Mouse (Mus musculus) hindbrain, embryonic 16.5 days (tissue): Measurements from ENCODE around the gene Antxr1. TPM values are rescaled to one million over a fixed set of nuclear protein-coding genes. Genes with fewer than 3 reads are reported as not detected.

Experiments used
- ATAC-seq: fragments of 200-750 bp; cut with Nextera tagmentation; 2 replicates; pipeline ENCODE4 v1.8.0; 2017; ENCODE audit warnings: moderate TSS enrichment, moderate library complexity
- H3K27ac ChIP-seq: fragments of 300-500 bp; sonication (generic); 2 replicates; pipeline ENCODE4 v1.5.1; 2014; ENCODE audit warnings: low read depth, mild to moderate bottlenecking, control low read depth, low read length, moderate library complexity
- H3K27me3 ChIP-seq: fragments of 300-500 bp; sonication (generic); replicated peaks from 2 replicates; pipeline ENCODE4 v1.6.1; 2014; ENCODE audit warnings: low read length; ENCODE audit not compliant: control insufficient read depth, insufficient read depth
- H3K36me3 ChIP-seq: fragments of 300-500 bp; sonication (generic); 2 replicates; pipeline ENCODE4 v1.6.1; 2014; ENCODE audit warnings: mild to moderate bottlenecking, low read length, moderate library complexity, mixed read lengths; ENCODE audit not compliant: control insufficient read depth, insufficient read depth
- H3K4me1 ChIP-seq: fragments of 300-500 bp; sonication (generic); 2 replicates; pipeline ENCODE4 v1.6.1; 2014; ENCODE audit warnings: low read depth, low read length; ENCODE audit not compliant: control insufficient read depth, insufficient read depth
- H3K4me2 ChIP-seq: fragments of 300-500 bp; sonication (generic); 2 replicates; pipeline ENCODE4 v1.6.1; 2014; ENCODE audit warnings: mild to moderate bottlenecking, low read length, control low read depth, moderate library complexity
- H3K4me3 ChIP-seq: fragments of 300-500 bp; sonication (generic); 2 replicates; pipeline ENCODE4 v1.5.1; 2014; ENCODE audit warnings: mild to moderate bottlenecking, low read length, control low read depth, moderate library complexity
- H3K9ac ChIP-seq: fragments of 300-500 bp; sonication (generic); 2 replicates; pipeline ENCODE4 v1.6.1; 2014; ENCODE audit warnings: low read depth, mild to moderate bottlenecking, control low read depth, low read length, moderate library complexity
- H3K9me3 ChIP-seq: fragments of 300-500 bp; sonication (generic); 2 replicates; pipeline ENCODE4 v1.6.1; 2014; ENCODE audit warnings: mild to moderate bottlenecking, low read length, moderate library complexity; ENCODE audit not compliant: control insufficient read depth
- WGBS: fragments of 180-500 bp; shearing (Covaris S2); extraction: QIAGEN DNeasy Blood & Tissue Kit; methylation state at CpG from one replicate; pipeline ENCODE4 v1.1.7; 2014; 5-methylcytosine and 5-hydroxymethylcytosine counted together
- polyA plus RNA-seq: library from polyadenylated mRNA; unstranded; fragments of >200 nt; fragmentation: Nextera tagmentation; extraction: Ambion mirVana; gene quantifications from 2 replicates; pipeline ENCODE4 v1.2.1, GENCODE M21; 2015

The Antxr1 gene
- polyA plus RNA-seq, 1 experiment from 2014 or later, result 5.3 TPM

GRCm38 (mm10) chr6:87244117-87245100 lies 91.2 kb downstream of the Antxr1 start:
- Histone ChIP-seq H3K4me3 (no peak overlapping the region), H3K9me3 (no peaks in the 10 kb centered on the region), H3K36me3 (no peaks in the 10 kb centered on the region), H3K9ac (no peak overlapping the region), H3K4me1 (no peaks in the 10 kb centered on the region), H3K27ac (no peak overlapping the region), H3K4me2 (no peak overlapping the region), H3K27me3 (no peaks in the 10 kb centered on the region)
- WGBS, result 62% methylated on average over 9 of the region's 9 CpGs
- ATAC-seq, result no peak

GRCm38 (mm10) chr6:87237260-87237659 lies 98.4 kb downstream of the Antxr1 start:
- H3K9me3 ChIP-seq, result no peaks in the 10 kb centered on the region
- no peak overlapping the region for H3K27ac ChIP-seq
- no peak for ATAC-seq
- no peak overlapping the region for H3K4me2 ChIP-seq
- H3K9ac ChIP-seq, result no peak overlapping the region
- H3K27me3 ChIP-seq, result no peaks in the 10 kb centered on the region
- WGBS, result 80% methylated on average over 4 of the region's 4 CpGs
- H3K4me1 ChIP-seq, result no peaks in the 10 kb centered on the region
- H3K36me3 ChIP-seq, result no peaks in the 10 kb centered on the region
- no peak overlapping the region for H3K4me3 ChIP-seq

GRCm38 (mm10) chr6:87236061-87236460 lies 99.6 kb downstream of the Antxr1 start:
- no peak for ATAC-seq
- Histone ChIP-seq H3K9ac (no peak overlapping the region), H3K27ac (no peak overlapping the region), H3K9me3 (no peaks in the 10 kb centered on the region), H3K36me3 (no peaks in the 10 kb centered on the region), H3K27me3 (no peaks in the 10 kb centered on the region), H3K4me2 (no peak overlapping the region), H3K4me3 (no peak overlapping the region), H3K4me1 (no peaks in the 10 kb centered on the region)
- WGBS, result 60% methylated on average over 8 of the region's 8 CpGs

- no peak for ATAC-seq
- no peaks in the 10 kb centered on the region for H3K4me1 ChIP-seq
- WGBS, result 86% methylated on average over 4 of the region's 4 CpGs
- no peaks in the 10 kb centered on the region for H3K9me3 ChIP-seq
- H3K4me2 ChIP-seq, result no peak overlapping the region
- no peaks in the 10 kb centered on the region for H3K27me3 ChIP-seq
- H3K9ac ChIP-seq, result no peak overlapping the region
- no peak overlapping the region for H3K4me3 ChIP-seq
- no peaks in the 10 kb centered on the region for H3K36me3 ChIP-seq
- no peak overlapping the region for H3K27ac ChIP-seq
These were observed 102.5 kb downstream of the Antxr1 start for GRCm38 (mm10) chr6:87233111-87233510.

GRCm38 (mm10) chr6:87230041-87230440 lies 105.6 kb downstream of the Antxr1 start:
- H3K9ac ChIP-seq, result no peak overlapping the region
- H3K36me3 ChIP-seq, result no peaks in the 10 kb centered on the region
- no peak overlapping the region for H3K4me2 ChIP-seq
- H3K4me1 ChIP-seq, result no peaks in the 10 kb centered on the region
- no peak for ATAC-seq
- H3K9me3 ChIP-seq, result no peaks in the 10 kb centered on the region
- H3K4me3 ChIP-seq, result no peak overlapping the region
- no peaks in the 10 kb centered on the region for H3K27me3 ChIP-seq
- H3K27ac ChIP-seq, result no peak overlapping the region
- 96% methylated on average over 2 of the region's 2 CpGs for whole genome bisulfite sequencing

GRCm38 (mm10) chr6:87227940-87228339 lies 107.7 kb downstream of the Antxr1 start:
- no peak for ATAC-seq
- no peak overlapping the region for H3K27ac ChIP-seq
- 83% methylated on average over 10 of the region's 10 CpGs for WGBS

GRCm38 (mm10) chr6:87226315-87226714 lies 109.3 kb downstream of the Antxr1 start:
- H3K27me3 ChIP-seq, result no peaks in the 10 kb centered on the region
- H3K4me1 ChIP-seq, result 0 out of 2 replicates have a peak, but pooled peaks cover 3% of the 10 kb centered on the region
- H3K9ac ChIP-seq, result no peak overlapping the region
- H3K36me3 ChIP-seq, result no peaks in the 10 kb centered on the region
- H3K4me2 ChIP-seq, result no peak overlapping the region
- H3K9me3 ChIP-seq, result no peaks in the 10 kb centered on the region
- no peak overlapping the region for H3K27ac ChIP-seq
- H3K4me3 ChIP-seq, result no peak overlapping the region
- 92% methylated on average over 4 of the region's 4 CpGs for WGBS
- ATAC-seq, result no peak

More at GRCm38 (mm10) chr6:87227940-87228339, 107.7 kb downstream of the Antxr1 start:
- Histone ChIP-seq H3K36me3 (no peaks in the 10 kb centered on the region), H3K4me3 (no peak overlapping the region), H3K4me1 (0 out of 2 replicates have a peak, but pooled peaks cover 3% of the 10 kb centered on the region), H3K27me3 (no peaks in the 10 kb centered on the region), H3K9ac (no peak overlapping the region), H3K9me3 (no peaks in the 10 kb centered on the region), H3K4me2 (no peak overlapping the region)

GRCm38 (mm10) chr6:87225286-87225685 lies 110.3 kb downstream of the Antxr1 start:
- no peak overlapping the region for H3K4me2 ChIP-seq
- 0 out of 2 replicates have a peak, but pooled peaks cover 3% of the 10 kb centered on the region for H3K4me1 ChIP-seq
- H3K4me3 ChIP-seq, result no peak overlapping the region
- H3K9ac ChIP-seq, result no peak overlapping the region
- no peaks in the 10 kb centered on the region for H3K36me3 ChIP-seq
- ATAC-seq, result no peak
- H3K9me3 ChIP-seq, result no peaks in the 10 kb centered on the region
- no peaks in the 10 kb centered on the region for H3K27me3 ChIP-seq
- no peak overlapping the region for H3K27ac ChIP-seq
- 96% methylated on average over 1 of the region's 1 CpGs for WGBS

GRCm38 (mm10) chr6:87222854-87223631 lies 112.6 kb downstream of the Antxr1 start:
- WGBS, result 62% methylated on average over 10 of the region's 10 CpGs
- H3K9ac ChIP-seq, result no peak overlapping the region
- no peak overlapping the region for H3K4me2 ChIP-seq
- no peak for ATAC-seq
- no peaks in the 10 kb centered on the region for H3K27me3 ChIP-seq
- H3K4me1 ChIP-seq, result 0 out of 2 replicates have a peak, but pooled peaks cover 3% of the 10 kb centered on the region
- H3K27ac ChIP-seq, result no peak overlapping the region
- no peaks in the 10 kb centered on the region for H3K9me3 ChIP-seq
- H3K36me3 ChIP-seq, result no peaks in the 10 kb centered on the region
- no peak overlapping the region for H3K4me3 ChIP-seq
